In the genomic region with DNA sequence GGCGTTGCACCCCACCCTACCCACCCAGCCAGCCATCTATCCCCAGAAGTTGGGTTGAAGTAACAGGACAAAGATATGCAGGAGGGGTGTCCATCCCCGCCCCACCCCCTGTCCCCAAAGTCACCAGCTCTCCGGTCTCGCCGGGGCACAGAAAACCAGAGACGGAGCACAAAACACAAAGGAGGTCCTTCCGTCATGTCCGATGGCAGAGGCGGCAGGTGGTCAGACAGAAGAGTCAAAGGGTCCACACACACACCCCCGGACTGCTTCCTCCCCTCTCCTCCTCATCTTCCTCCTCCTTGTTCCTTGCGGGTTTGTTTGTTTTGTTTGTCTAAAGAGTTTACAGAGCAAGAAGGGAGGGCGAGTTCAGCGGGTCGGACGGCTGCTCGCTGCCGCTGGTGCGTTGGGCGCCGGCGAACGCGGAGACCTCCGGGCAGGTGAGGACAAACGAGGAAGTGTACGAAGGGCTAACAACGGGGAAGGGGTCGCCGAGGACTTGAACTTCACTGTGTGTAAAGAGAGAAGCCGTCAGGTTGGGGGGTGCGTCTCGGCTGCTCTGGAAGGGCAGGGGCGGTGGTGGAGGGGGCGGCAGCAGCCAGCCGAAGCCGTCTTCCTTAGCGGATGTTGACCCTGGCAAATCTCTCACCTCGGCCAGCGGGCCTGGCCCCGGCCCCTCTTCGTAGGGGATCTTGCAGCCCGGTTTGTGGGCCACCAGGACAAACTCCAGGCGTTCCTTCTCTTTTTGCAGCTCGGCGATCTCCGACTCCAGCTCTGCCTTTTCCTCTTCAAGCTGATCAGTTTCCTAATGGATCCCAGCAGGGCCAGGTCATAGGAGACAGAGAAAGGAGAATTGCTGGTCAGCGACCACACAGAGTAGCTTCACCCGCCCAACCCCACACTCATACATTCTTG, we compare ENCODE assay signal across 7 mouse cellular contexts. TPM values are rescaled to one million over a fixed set of nuclear protein-coding genes. Genes with fewer than 3 reads are reported as not detected.
DNase-seq lines count a peak whose midpoint lies in the region; ATAC-seq and TF ChIP-seq lines count a peak whose summit lies in the region.

No protein-coding gene starts in this region.

- 2% methylated on average over 48 of the region's 48 CpGs for WGBS in lung, embryonic 16.5 days
- 1% methylated on average over 47 of the region's 48 CpGs for WGBS in forebrain, embryonic 16.5 days
- WGBS in limb, embryonic 11.5 days, result 3% methylated on average over 48 of the region's 48 CpGs
- 13% methylated on average over 48 of the region's 48 CpGs for WGBS in olfactory bulb, adult 2 months

- no peak for ATAC-seq in lung, embryonic 16.5 days (ENCODE audit: low read depth)
- ATAC-seq in forebrain, embryonic 16.5 days, result no peak
- ATAC-seq in limb, embryonic 11.5 days (ENCODE audit: insufficient number of reproducible peaks, low FRiP score, low TSS enrichment, low read depth), result no peak

- H3K27me3 ChIP-seq in lung, embryonic 16.5 days (ENCODE audit: control insufficient read depth, insufficient read depth, low read depth, low read length), result peaks cover 58% of the 10 kb centered on the region
- H3K27me3 ChIP-seq in forebrain, embryonic 16.5 days (replicated peaks; ENCODE audit: control insufficient read depth, insufficient read depth, low read length), result peaks cover 58% of the 10 kb centered on the region
- peaks cover 62% of the 10 kb centered on the region for H3K27me3 ChIP-seq in limb, embryonic 11.5 days (ENCODE audit: control insufficient read depth, insufficient read depth, low read length)

- no peaks in the 10 kb centered on the region for H3K36me3 ChIP-seq in lung, embryonic 16.5 days (ENCODE audit: control insufficient read depth, insufficient read depth, low read length)
- no peaks in the 10 kb centered on the region for H3K36me3 ChIP-seq in forebrain, embryonic 16.5 days (ENCODE audit: control insufficient read depth, insufficient read depth)
- H3K36me3 ChIP-seq in limb, embryonic 11.5 days (ENCODE audit: control insufficient read depth, insufficient read depth, low read length), result no peaks in the 10 kb centered on the region

- no peak for TF ChIP-seq CTCF in olfactory bulb, adult 2 months (IDR thresholded peaks at IDR 0.05; ENCODE audit: insufficient read depth, low read depth, low read length)

- no peaks in the 10 kb centered on the region for H3K9me3 ChIP-seq in lung, embryonic 16.5 days (ENCODE audit: control insufficient read depth, low read length)
- H3K9me3 ChIP-seq in forebrain, embryonic 16.5 days (ENCODE audit: control insufficient read depth, low read length), result no peaks in the 10 kb centered on the region
- H3K9me3 ChIP-seq in limb, embryonic 11.5 days (ENCODE audit: control insufficient read depth, low read length), result no peaks in the 10 kb centered on the region

- DNase-seq in lung, adult 18-20 months, result no peak
- no peak for DNase-seq in limb, embryonic 11.5 days (ENCODE audit: low spot score)
- DNase-seq in spleen, adult 18-20 months, result no peak
- DNase-seq in thymus, postnatal 14 days, result no peak

- peaks cover 33% of the 10 kb centered on the region for H3K4me1 ChIP-seq in lung, embryonic 16.5 days (replicated peaks; ENCODE audit: control insufficient read depth, insufficient read depth, low read length)
- peaks cover 48% of the 10 kb centered on the region for H3K4me1 ChIP-seq in forebrain, embryonic 16.5 days (replicated peaks; ENCODE audit: control insufficient read depth, insufficient read depth, low read length)
- H3K4me1 ChIP-seq in limb, embryonic 11.5 days (ENCODE audit: control insufficient read depth, insufficient read depth, low read length), result peaks cover 9% of the 10 kb centered on the region
- peaks cover 42% of the 10 kb centered on the region for H3K4me1 ChIP-seq in olfactory bulb, adult 2 months (ENCODE audit: control insufficient read depth, insufficient read depth, low read length)

- TF ChIP-seq POLR2A in olfactory bulb, adult 2 months (IDR thresholded peaks at IDR 0.05; ENCODE audit: insufficient read depth, low read depth, low read length), result no peak

- H3K4me2 ChIP-seq in lung, embryonic 16.5 days (ENCODE audit: low read depth, low read length), result peak overlapping the region; percentile 59
- H3K4me2 ChIP-seq in forebrain, embryonic 16.5 days (ENCODE audit: low read length), result peak overlapping the region; percentile 55
- peak overlapping the region; percentile 39 for H3K4me2 ChIP-seq in limb, embryonic 11.5 days (ENCODE audit: low read depth, severe bottlenecking)

- no peak overlapping the region for H3K27ac ChIP-seq in lung, embryonic 16.5 days (ENCODE audit: low read length)
- no peak overlapping the region for H3K27ac ChIP-seq in forebrain, embryonic 16.5 days (ENCODE audit: low read length)
- no peak overlapping the region for H3K27ac ChIP-seq in limb, embryonic 11.5 days (replicated peaks; ENCODE audit: low read depth, low read length)
- H3K27ac ChIP-seq in olfactory bulb, adult 2 months (ENCODE audit: insufficient read depth, low read depth, low read length), result no peak overlapping the region

- peak overlapping the region; percentile 46 for H3K4me3 ChIP-seq in lung, embryonic 16.5 days (ENCODE audit: low read length)
- H3K4me3 ChIP-seq in forebrain, embryonic 16.5 days (replicated peaks; ENCODE audit: low read length), result peak overlapping the region; percentile 34
- H3K4me3 ChIP-seq in limb, embryonic 11.5 days (ENCODE audit: low read depth, low read length), result peak overlapping the region; percentile 21
- H3K4me3 ChIP-seq in olfactory bulb, adult 2 months (ENCODE audit: insufficient read depth, low read depth, low read length), result peak overlapping the region; percentile 28

- peak overlapping the region; percentile 55; the same call in 1 of the 2 replicates for H3K9ac ChIP-seq in lung, embryonic 16.5 days (ENCODE audit: low read length)
- peak overlapping the region; percentile 37 for H3K9ac ChIP-seq in forebrain, embryonic 16.5 days (replicated peaks; ENCODE audit: low read depth, low read length)
- H3K9ac ChIP-seq in limb, embryonic 11.5 days (ENCODE audit: low read length), result no peak overlapping the region

RNA-seq across cellular contexts. Expression of a gene that starts 5.1 kb away (rescaled TPM):
- 0.20 and 0.31 TPM in 2 replicates for polyA plus RNA-seq in lung, embryonic 16.5 days (2015; fragmentation: Nextera tagmentation; extraction: Ambion mirVana)
- 0.05 and 0.10 TPM in 2 replicates for polyA plus RNA-seq in forebrain, embryonic 16.5 days (2015; fragmentation: Nextera tagmentation; extraction: Ambion mirVana)
- 0.06 TPM in 1 of 2 replicates, not detected in the other for polyA plus RNA-seq in limb, embryonic 11.5 days (2014; fragmentation: Nextera tagmentation; extraction: Ambion mirVana)
- not detected in 2 replicates for polyA plus RNA-seq in olfactory bulb, adult 2 months (2012; ENCODE audit: insufficient read depth, insufficient read length, low replicate concordance, missing spikeins)

RNA-seq across cellular contexts. Expression of a gene that starts 22.3 kb away (rescaled TPM):
- polyA plus RNA-seq in lung, embryonic 16.5 days (2015; fragmentation: Nextera tagmentation; extraction: Ambion mirVana), result 13.8 and 17.5 TPM in 2 replicates
- polyA plus RNA-seq in forebrain, embryonic 16.5 days (2015; fragmentation: Nextera tagmentation; extraction: Ambion mirVana), result 127 and 128 TPM in 2 replicates
- 9.0 and 10.0 TPM in 2 replicates for polyA plus RNA-seq in limb, embryonic 11.5 days (2014; fragmentation: Nextera tagmentation; extraction: Ambion mirVana)
- not detected in 2 replicates for polyA plus RNA-seq in olfactory bulb, adult 2 months (2012; ENCODE audit: insufficient read depth, insufficient read length, low replicate concordance, missing spikeins)

RNA-seq across cellular contexts. Expression of a gene that starts 24.9 kb away (rescaled TPM):
- polyA plus RNA-seq in lung, embryonic 16.5 days (2015; fragmentation: Nextera tagmentation; extraction: Ambion mirVana), result not detected in 2 replicates
- polyA plus RNA-seq in forebrain, embryonic 16.5 days (2015; fragmentation: Nextera tagmentation; extraction: Ambion mirVana), result 0.39 and 0.61 TPM in 2 replicates
- polyA plus RNA-seq in limb, embryonic 11.5 days (2014; fragmentation: Nextera tagmentation; extraction: Ambion mirVana), result 0.24 TPM in 1 of 2 replicates, not detected in the other
- not detected in 2 replicates for polyA plus RNA-seq in olfactory bulb, adult 2 months (2012; ENCODE audit: insufficient read depth, insufficient read length, low replicate concordance, missing spikeins)

RNA-seq across cellular contexts. Expression of a gene that starts 33.1 kb away (rescaled TPM):
- polyA plus RNA-seq in lung, embryonic 16.5 days (2015; fragmentation: Nextera tagmentation; extraction: Ambion mirVana), result 103 and 105 TPM in 2 replicates
- 38.0 and 40.3 TPM in 2 replicates for polyA plus RNA-seq in forebrain, embryonic 16.5 days (2015; fragmentation: Nextera tagmentation; extraction: Ambion mirVana)
- 62.3 and 65.6 TPM in 2 replicates for polyA plus RNA-seq in limb, embryonic 11.5 days (2014; fragmentation: Nextera tagmentation; extraction: Ambion mirVana)
- polyA plus RNA-seq in olfactory bulb, adult 2 months (2012; ENCODE audit: insufficient read depth, insufficient read length, low replicate concordance, missing spikeins), result not detected in 2 replicates

RNA-seq across cellular contexts. Expression of a gene that starts 39.8 kb away (rescaled TPM):
- 79.9 and 82.5 TPM in 2 replicates for polyA plus RNA-seq in lung, embryonic 16.5 days (2015; fragmentation: Nextera tagmentation; extraction: Ambion mirVana)
- polyA plus RNA-seq in forebrain, embryonic 16.5 days (2015; fragmentation: Nextera tagmentation; extraction: Ambion mirVana), result 79.3 and 85.9 TPM in 2 replicates
- 104 and 114 TPM in 2 replicates for polyA plus RNA-seq in limb, embryonic 11.5 days (2014; fragmentation: Nextera tagmentation; extraction: Ambion mirVana)
- not detected in 2 replicates for polyA plus RNA-seq in olfactory bulb, adult 2 months (2012; ENCODE audit: insufficient read depth, insufficient read length, low replicate concordance, missing spikeins)
